Mouse (Mus musculus) limb, embryonic 10.5 days (tissue): Measurements from ENCODE around the gene Fam161a. TPM values are rescaled to one million over a fixed set of nuclear protein-coding genes. Genes with fewer than 3 reads are reported as not detected.
A peak's percentile ranks its signal among the peaks of the same experiment; 100 is the strongest.

ENCODE experiments used
- DNase-seq: peaks from one replicate; pipeline ENCODE4 v3.0.0-alpha.2; 2017; ENCODE audit warnings: low spot score
- H3K27ac ChIP-seq: fragments of 300-500 bp; sonication (generic); 2 replicates; pipeline ENCODE4 v1.5.1; 2016; ENCODE audit warnings: mild to moderate bottlenecking
- H3K27me3 ChIP-seq: fragments of 300-500 bp; sonication (generic); 2 replicates; pipeline ENCODE4 v1.6.1; 2016; ENCODE audit warnings: low read depth, mild to moderate bottlenecking; ENCODE audit not compliant: poor library complexity, severe bottlenecking
- H3K36me3 ChIP-seq: fragments of 300-500 bp; sonication (generic); 2 replicates; pipeline ENCODE4 v1.6.1; 2016; ENCODE audit warnings: mild to moderate bottlenecking, moderate library complexity
- H3K4me1 ChIP-seq: fragments of 300-500 bp; sonication (generic); 2 replicates; pipeline ENCODE4 v1.6.1; 2016
- H3K4me3 ChIP-seq: fragments of 300-500 bp; sonication (generic); 2 replicates; pipeline ENCODE4 v1.5.1; 2016; ENCODE audit warnings: mild to moderate bottlenecking, moderate library complexity
- H3K9me3 ChIP-seq: fragments of 300-500 bp; sonication (generic); replicated peaks from 2 replicates; pipeline ENCODE4 v1.6.1; 2016; ENCODE audit warnings: mild to moderate bottlenecking
- WGBS: fragments of 180-500 bp; shearing (Covaris S2); methylation state at CpG from one replicate; pipeline ENCODE4 v1.1.7; 2016; 5-methylcytosine and 5-hydroxymethylcytosine counted together
- polyA plus RNA-seq: library from polyadenylated mRNA; unstranded; fragments of >200 nt; fragmentation: Nextera tagmentation; extraction: Ambion mirVana; gene quantifications from 2 replicates; pipeline ENCODE4 v1.2.1, GENCODE M21; 2016

Fam161a gene
- polyA plus RNA-seq: 0.78 and 1.6 TPM in 2 replicates

- 0 out of 2 replicates have a peak, but pooled peaks cover 8% of the 10 kb centered on the region for H3K4me1 ChIP-seq
- H3K9me3 ChIP-seq: no peaks in the 10 kb centered on the region
- H3K27ac ChIP-seq: peak within 1 kb of the TSS; percentile 87
- DNase-seq: peak; percentile 65
- 1% methylated on average over 22 of the region's 22 CpGs for WGBS
- no peaks in the 10 kb centered on the region for H3K27me3 ChIP-seq
- H3K4me3 ChIP-seq: peak within 1 kb of the TSS; percentile 71
- peaks cover 32% of the 10 kb centered on the region for H3K36me3 ChIP-seq
Measured at GRCm38 (mm10) chr11:23007481-23008180, at the start of gene Fam161a. Fam161a (plus strand) TSS chr11:23007531.

DNA sequence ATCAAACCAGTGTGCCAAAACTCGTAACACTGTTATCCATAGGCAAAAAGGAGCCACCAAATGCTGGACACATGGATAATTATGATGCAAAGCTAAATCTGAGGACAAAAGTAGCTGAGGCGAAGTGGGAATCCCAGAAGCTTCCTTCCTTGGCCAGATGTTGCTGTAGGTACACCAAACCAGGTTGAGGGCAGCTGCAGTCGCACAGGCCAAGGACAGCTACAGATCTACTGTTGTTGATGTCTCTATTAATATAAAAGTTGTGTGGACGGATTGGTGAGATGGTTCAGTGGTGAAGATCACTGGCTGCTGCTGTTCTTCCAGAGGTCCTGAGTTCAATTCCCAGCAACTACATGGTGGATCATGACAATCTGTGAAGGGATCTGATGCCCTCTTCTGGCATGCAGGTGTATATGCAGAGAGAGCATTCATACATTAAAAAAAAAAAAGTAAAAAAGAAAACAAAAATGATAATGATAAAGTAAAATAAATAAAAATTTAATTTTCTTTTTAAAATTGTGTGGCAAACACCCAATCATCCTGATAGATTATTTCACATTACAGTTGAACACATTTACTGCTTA lies 49.4 kb upstream of the Fam161a start:
- no peaks in the 10 kb centered on the region for H3K4me1 ChIP-seq
- H3K36me3 ChIP-seq: peaks cover 21% of the 10 kb centered on the region
- DNase-seq: no peak
- no peaks in the 10 kb centered on the region for H3K9me3 ChIP-seq
- H3K27me3 ChIP-seq: no peaks in the 10 kb centered on the region
- H3K4me3 ChIP-seq: no peak overlapping the region
- H3K27ac ChIP-seq: no peak overlapping the region
- WGBS: 89% methylated on average over 4 of the region's 4 CpGs

GRCm38 (mm10) chr11:22962101-22962500 lies 45.2 kb upstream of the Fam161a start:
- WGBS: 84% methylated on average over 1 of the region's 1 CpGs
- no peaks in the 10 kb centered on the region for H3K27me3 ChIP-seq
- H3K36me3 ChIP-seq: peaks cover 10% of the 10 kb centered on the region
- no peak overlapping the region for H3K27ac ChIP-seq
- H3K4me1 ChIP-seq: no peaks in the 10 kb centered on the region
- no peaks in the 10 kb centered on the region for H3K9me3 ChIP-seq
- H3K4me3 ChIP-seq: no peak overlapping the region
- no peak for DNase-seq

- 88% methylated on average over 4 of the region's 4 CpGs for WGBS
- DNase-seq: no peak
- H3K4me1 ChIP-seq: no peaks in the 10 kb centered on the region
Measured at GRCm38 (mm10) chr11:22964401-22964800, 42.9 kb upstream of the Fam161a start.

DNA sequence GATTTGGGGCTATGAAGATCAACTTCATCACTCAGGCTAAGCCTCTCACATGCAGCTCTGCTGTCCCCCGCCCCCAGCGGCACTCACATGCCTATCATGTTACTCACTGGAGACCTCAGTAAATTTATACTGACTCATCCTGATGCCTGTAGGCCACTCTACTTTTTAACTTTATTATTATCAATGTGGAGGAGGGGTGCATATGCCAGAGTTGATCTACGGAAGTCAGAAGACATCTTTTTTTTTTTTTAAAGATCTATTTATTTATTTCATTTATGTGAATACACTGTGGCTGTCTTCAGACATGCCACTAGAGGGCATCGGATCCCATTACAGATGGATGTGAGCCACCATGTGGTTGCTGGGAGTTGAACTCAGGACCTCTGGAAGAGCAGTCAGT lies 41.8 kb upstream of the Fam161a start:
- 87% methylated on average over 4 of the region's 4 CpGs for WGBS
- no peaks in the 10 kb centered on the region for H3K27me3 ChIP-seq
- no peak for DNase-seq
- peaks cover 22% of the 10 kb centered on the region for H3K36me3 ChIP-seq
- H3K9me3 ChIP-seq: 0 out of 2 replicates have a peak, but pooled peaks cover 3% of the 10 kb centered on the region
- H3K27ac ChIP-seq: no peak overlapping the region
- no peaks in the 10 kb centered on the region for H3K4me1 ChIP-seq
- no peak overlapping the region for H3K4me3 ChIP-seq

More at GRCm38 (mm10) chr11:22964401-22964800, 42.9 kb upstream of the Fam161a start:
- Histone ChIP-seq H3K27ac (no peak overlapping the region), H3K9me3 (no peaks in the 10 kb centered on the region), H3K4me3 (no peak overlapping the region), H3K36me3 (peaks cover 18% of the 10 kb centered on the region), H3K27me3 (no peaks in the 10 kb centered on the region)

GRCm38 (mm10) chr11:22969486-22969885 lies 37.8 kb upstream of the Fam161a start:
- 81% methylated on average over 6 of the region's 6 CpGs for WGBS
- H3K27me3 ChIP-seq: no peaks in the 10 kb centered on the region
- H3K36me3 ChIP-seq: peaks cover 57% of the 10 kb centered on the region
- no peak for DNase-seq
- H3K4me3 ChIP-seq: no peak overlapping the region
- peaks cover 17% of the 10 kb centered on the region for H3K9me3 ChIP-seq
- peaks cover 7% of the 10 kb centered on the region; the same call in 1 of the 2 replicates for H3K4me1 ChIP-seq
- no peak overlapping the region for H3K27ac ChIP-seq

DNA sequence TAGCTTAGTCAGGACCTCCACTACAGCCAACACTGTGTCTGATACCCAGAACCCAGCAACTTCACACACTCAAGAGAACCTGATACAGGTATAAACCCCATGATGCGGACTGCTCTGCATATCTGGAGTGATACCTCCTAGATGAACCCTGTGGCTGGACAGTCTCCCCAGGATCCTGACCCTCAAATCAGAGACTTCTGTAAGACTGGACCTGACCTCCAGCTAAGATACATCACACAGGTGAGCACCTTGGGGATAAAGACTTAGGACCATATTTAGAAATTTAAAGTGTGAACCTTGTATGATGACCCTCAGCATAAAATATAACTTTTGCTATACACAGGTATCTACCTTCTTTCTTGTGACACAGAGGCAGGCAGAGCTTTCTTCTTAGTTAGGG lies 36.8 kb upstream of the Fam161a start:
- H3K36me3 ChIP-seq: peaks cover 57% of the 10 kb centered on the region
- H3K27ac ChIP-seq: no peak overlapping the region
- WGBS: 94% methylated on average over 1 of the region's 1 CpGs
- H3K4me1 ChIP-seq: peaks cover 12% of the 10 kb centered on the region
- H3K9me3 ChIP-seq: peaks cover 17% of the 10 kb centered on the region
- DNase-seq: no peak
- no peak overlapping the region for H3K4me3 ChIP-seq
- H3K27me3 ChIP-seq: no peaks in the 10 kb centered on the region

DNA sequence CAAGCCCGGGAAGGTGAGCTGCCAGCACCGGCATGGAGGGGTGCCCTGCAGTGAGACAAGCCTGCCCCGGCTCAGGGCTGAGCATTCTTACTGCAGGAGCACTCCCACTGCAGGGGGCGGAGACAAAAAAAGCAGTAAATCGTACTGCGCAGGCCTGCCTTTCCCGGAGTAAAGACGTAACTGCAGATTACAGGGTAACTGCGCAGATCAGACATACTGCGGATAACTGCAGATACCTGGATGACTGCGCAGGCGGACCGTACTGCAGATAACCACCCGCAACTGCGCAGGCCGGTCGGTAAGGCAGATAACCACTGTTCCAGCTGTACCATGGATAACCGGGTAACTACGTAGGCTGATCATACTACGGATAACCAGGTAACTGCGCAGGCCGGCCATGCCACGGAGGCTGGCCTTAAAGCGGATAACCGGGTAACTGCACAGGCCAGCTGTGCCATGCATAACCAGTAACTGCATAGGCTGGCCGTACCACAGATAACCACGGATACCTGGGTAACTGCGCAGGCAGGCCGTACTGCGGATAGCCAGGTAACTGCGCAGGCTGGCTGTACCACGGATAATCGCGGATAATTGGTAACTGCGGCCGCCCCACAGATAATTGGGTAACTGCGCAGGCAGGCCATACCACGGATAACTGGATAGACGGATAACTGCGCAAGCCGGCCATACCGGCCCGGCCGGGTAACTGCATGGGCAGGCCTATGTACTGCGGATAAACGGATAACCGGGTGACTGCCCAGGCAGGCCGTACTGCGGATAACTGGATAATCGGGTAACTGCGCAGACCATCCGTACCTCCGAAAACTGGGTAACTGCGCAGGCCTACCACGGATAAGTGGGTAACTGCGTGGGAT lies 35.3 kb upstream of the Fam161a start, which contains the start of gene Zrsr1:
TSS of gene Zrsr1 (plus strand) at position 171 of the 875 bp plus-strand sequence.
- H3K4me1 ChIP-seq: peaks cover 18% of the 10 kb centered on the region
- peaks cover 17% of the 10 kb centered on the region for H3K9me3 ChIP-seq
- 50% methylated on average over 56 of the region's 56 CpGs for WGBS
- peak within 1 kb of the TSS; percentile 61 for H3K4me3 ChIP-seq
- H3K27me3 ChIP-seq: no peaks in the 10 kb centered on the region
- peaks cover 60% of the 10 kb centered on the region for H3K36me3 ChIP-seq
- H3K27ac ChIP-seq: peak within 1 kb of the TSS; percentile 86
- DNase-seq: peak; percentile 57

GRCm38 (mm10) chr11:22972746-22973526 lies 34.4 kb upstream of the Fam161a start:
- DNase-seq: peak; percentile 79
- Histone ChIP-seq H3K4me1 (peaks cover 18% of the 10 kb centered on the region), H3K4me3 (peak overlapping the region; percentile 61), H3K27me3 (no peaks in the 10 kb centered on the region), H3K36me3 (peaks cover 61% of the 10 kb centered on the region), H3K9me3 (peaks cover 17% of the 10 kb centered on the region), H3K27ac (peak overlapping the region; percentile 86)
- 49% methylated on average over 45 of the region's 46 CpGs for WGBS

- no peaks in the 10 kb centered on the region for H3K27me3 ChIP-seq
- H3K36me3 ChIP-seq: peaks cover 66% of the 10 kb centered on the region
- 48% methylated on average over 14 of the region's 14 CpGs for WGBS
- H3K4me3 ChIP-seq: peak overlapping the region; percentile 61
- peaks cover 18% of the 10 kb centered on the region for H3K4me1 ChIP-seq
- DNase-seq: no peak
- H3K27ac ChIP-seq: peak overlapping the region; percentile 79
- peaks cover 17% of the 10 kb centered on the region for H3K9me3 ChIP-seq
Measured at GRCm38 (mm10) chr11:22973599-22973998, 33.7 kb upstream of the Fam161a start.

GRCm38 (mm10) chr11:22978215-22978614 lies 29.1 kb upstream of the Fam161a start:
- Histone ChIP-seq H3K27me3 (no peaks in the 10 kb centered on the region), H3K9me3 (peaks cover 2% of the 10 kb centered on the region; the same call in 1 of the 2 replicates), H3K4me3 (no peak overlapping the region), H3K4me1 (peaks cover 26% of the 10 kb centered on the region), H3K27ac (no peak overlapping the region), H3K36me3 (peaks cover 43% of the 10 kb centered on the region)
- no peak for DNase-seq
- 91% methylated on average over 3 of the region's 3 CpGs for WGBS

DNA sequence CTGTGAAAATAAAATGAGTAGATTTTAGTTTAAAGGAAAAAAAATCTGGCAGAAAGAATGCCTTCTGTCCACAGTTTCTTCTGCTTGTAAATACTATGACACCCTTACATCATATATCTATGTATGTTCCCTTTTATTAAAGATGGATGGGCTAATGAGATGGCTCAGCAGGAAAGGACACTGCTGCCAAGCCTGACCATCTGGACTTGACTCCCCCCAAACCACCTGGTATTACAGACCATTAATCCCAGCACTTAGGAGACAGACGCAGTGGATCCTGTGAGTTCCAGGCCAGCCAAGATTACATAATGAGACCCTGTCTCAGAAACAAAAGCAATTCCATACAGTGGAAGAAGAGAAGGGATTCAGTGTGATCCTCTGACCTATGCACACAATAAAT lies 28.6 kb upstream of the Fam161a start:
- Histone ChIP-seq H3K36me3 (peaks cover 38% of the 10 kb centered on the region), H3K27me3 (no peaks in the 10 kb centered on the region), H3K27ac (no peak overlapping the region), H3K9me3 (peaks cover under 1% of the 10 kb centered on the region; the same call in 1 of the 2 replicates), H3K4me3 (no peak overlapping the region), H3K4me1 (peaks cover 26% of the 10 kb centered on the region)
- 63% methylated on average over 1 of the region's 1 CpGs for WGBS
- DNase-seq: no peak
